Mouse (Mus musculus): ENCODE results near the gene Brat1. TPM values are rescaled to one million over a fixed set of nuclear protein-coding genes. Genes with fewer than 3 reads are reported as not detected.

Brat1 gene
- total RNA-seq, 2 experiments from 2014 or later, result 23.9 to 24.2 TPM

- no peak for DNase-seq (ENCODE audit: low spot score in 2 of 2)
Observed at GRCm38 (mm10) chr5:140699776-140700175, 5.0 kb upstream of the Brat1 start.

- no peak for DNase-seq (ENCODE audit: low spot score in 2 of 2)
Observed at GRCm38 (mm10) chr5:140701661-140702060, 3.1 kb upstream of the Brat1 start.

- DNase-seq (ENCODE audit: low spot score in 2 of 2), result peak; percentile 91 to 95
Observed at GRCm38 (mm10) chr5:140702103-140702513, 2.7 kb upstream of the Brat1 start, which contains the start of gene Iqce. TSS of gene Iqce (minus strand) at chr5:140702378.

GRCm38 (mm10) chr5:140702618-140703175 lies 2.1 kb upstream of the Brat1 start:
- DNase-seq (ENCODE audit: low spot score in 2 of 2), result no peak

GRCm38 (mm10) chr5:140703480-140704377 lies 1.1 kb upstream of the Brat1 start:
- DNase-seq (ENCODE audit: low spot score in 2 of 2), result no peak

GRCm38 (mm10) chr5:140705501-140706171 lies 825 bp downstream of the Brat1 start:
- DNase-seq (ENCODE audit: low spot score in 2 of 2), result no peak

- no peak for DNase-seq (ENCODE audit: low spot score in 2 of 2)
Observed at GRCm38 (mm10) chr5:140710315-140710714, 5.5 kb downstream of the Brat1 start.

- no peak for DNase-seq (ENCODE audit: low spot score in 2 of 2)
Observed at GRCm38 (mm10) chr5:140711040-140711439, 6.2 kb downstream of the Brat1 start.

- no peak for DNase-seq (ENCODE audit: low spot score in 2 of 2)
Observed at GRCm38 (mm10) chr5:140720773-140721172, 16.0 kb downstream of the Brat1 start.

- DNase-seq (ENCODE audit: low spot score in 2 of 2), result no peak
Observed at GRCm38 (mm10) chr5:140722121-140722520, 17.3 kb downstream of the Brat1 start.

- no peak for DNase-seq (ENCODE audit: low spot score in 2 of 2)
Observed at GRCm38 (mm10) chr5:140723822-140724221, 19.0 kb downstream of the Brat1 start, which contains the start of gene Amz1. TSS of gene Amz1 (plus strand) at chr5:140724127.

GRCm38 (mm10) chr5:140726062-140726839 lies 21.4 kb downstream of the Brat1 start:
- no peak for DNase-seq (ENCODE audit: low spot score in 2 of 2)

GRCm38 (mm10) chr5:140726946-140727740 lies 22.3 kb downstream of the Brat1 start:
- DNase-seq (ENCODE audit: low spot score in 2 of 2), result peak in 1 of 2 experiments; percentile 36

GRCm38 (mm10) chr5:140731040-140731797 lies 26.4 kb downstream of the Brat1 start:
- DNase-seq (ENCODE audit: low spot score in 2 of 2), result no peak

- no peak for DNase-seq (ENCODE audit: low spot score in 2 of 2)
Observed at GRCm38 (mm10) chr5:140732195-140732594, 27.4 kb downstream of the Brat1 start.

GRCm38 (mm10) chr5:140733336-140733735 lies 28.5 kb downstream of the Brat1 start:
- no peak for DNase-seq (ENCODE audit: low spot score in 2 of 2)

GRCm38 (mm10) chr5:140735297-140735696 lies 30.5 kb downstream of the Brat1 start:
- no peak for DNase-seq (ENCODE audit: low spot score in 2 of 2)

- no peak for DNase-seq (ENCODE audit: low spot score in 2 of 2)
Observed at GRCm38 (mm10) chr5:140736166-140736565, 31.4 kb downstream of the Brat1 start.

GRCm38 (mm10) chr5:140739813-140740212 lies 35.0 kb downstream of the Brat1 start:
- DNase-seq (ENCODE audit: low spot score in 2 of 2), result no peak

All from adrenal gland, postnatal 4 days (tissue).